ENCODE assay signal across 20 mouse cellular contexts in genomic region chr11:97716021-97716420, GRCm38 (mm10).
"Had no signal": no experiment of that assay in that cellular context is flagged by ENCODE, and none has a peak within 500 bp of the region (broad histone marks: within the 10 kb centered on the region; RNA-seq: fewer than 3 reads in every experiment).

No protein-coding gene starts in this region.

- H3K27ac ChIP-seq: kidney, postnatal 0 days; liver, embryonic 14.5 days; macrophage; midbrain, embryonic 12.5 days; midbrain, embryonic 15.5 days; neural tube, embryonic 13.5 days; stomach, embryonic 15.5 days had no signal

- H3K9me3 ChIP-seq: midbrain, embryonic 12.5 days; midbrain, embryonic 15.5 days; neural tube, embryonic 13.5 days; stomach, embryonic 15.5 days had no signal

- H3K9ac ChIP-seq: liver, embryonic 14.5 days; liver, postnatal 0 days; lung, embryonic 14.5 days; midbrain, embryonic 12.5 days; midbrain, embryonic 15.5 days; neural tube, embryonic 13.5 days; stomach, embryonic 15.5 days had no signal

- H3K4me1 ChIP-seq: midbrain, embryonic 12.5 days; midbrain, embryonic 15.5 days; neural tube, embryonic 13.5 days; stomach, embryonic 15.5 days had no signal

- H3K4me2 ChIP-seq: liver, embryonic 11.5 days; lung, embryonic 14.5 days; midbrain, embryonic 12.5 days; midbrain, embryonic 15.5 days; neural tube, embryonic 13.5 days; stomach, embryonic 15.5 days had no signal

- H3K4me3 ChIP-seq: layer of hippocampus, adult 2 months; midbrain, embryonic 12.5 days; midbrain, embryonic 15.5 days; neural tube, embryonic 13.5 days; stomach, embryonic 15.5 days had no signal

- ATAC-seq: intestine, postnatal 0 days; liver, postnatal 0 days; lung, postnatal 0 days; midbrain, embryonic 15.5 days had no signal

- H3K27me3 ChIP-seq: midbrain, embryonic 12.5 days; midbrain, embryonic 15.5 days; neural tube, embryonic 13.5 days; stomach, embryonic 15.5 days had no signal

- DNase-seq: kidney, adult 2 months; kidney, postnatal 25 days; layer of hippocampus, postnatal 36 days; liver, postnatal 0 days; lung, embryonic 14.5 days; right cerebral cortex, adult 18-20 months; right cerebral cortex, postnatal 25 days; spleen, adult 18-20 months; thymus, postnatal 25 days had no signal
